Mouse (Mus musculus): ENCODE data around the gene Mymx. TPM values are rescaled to one million over a fixed set of nuclear protein-coding genes. Genes with fewer than 3 reads are reported as not detected.

Mymx gene
- polyA plus RNA-seq, 1 experiment from 2014 or later: not detected

DNA sequence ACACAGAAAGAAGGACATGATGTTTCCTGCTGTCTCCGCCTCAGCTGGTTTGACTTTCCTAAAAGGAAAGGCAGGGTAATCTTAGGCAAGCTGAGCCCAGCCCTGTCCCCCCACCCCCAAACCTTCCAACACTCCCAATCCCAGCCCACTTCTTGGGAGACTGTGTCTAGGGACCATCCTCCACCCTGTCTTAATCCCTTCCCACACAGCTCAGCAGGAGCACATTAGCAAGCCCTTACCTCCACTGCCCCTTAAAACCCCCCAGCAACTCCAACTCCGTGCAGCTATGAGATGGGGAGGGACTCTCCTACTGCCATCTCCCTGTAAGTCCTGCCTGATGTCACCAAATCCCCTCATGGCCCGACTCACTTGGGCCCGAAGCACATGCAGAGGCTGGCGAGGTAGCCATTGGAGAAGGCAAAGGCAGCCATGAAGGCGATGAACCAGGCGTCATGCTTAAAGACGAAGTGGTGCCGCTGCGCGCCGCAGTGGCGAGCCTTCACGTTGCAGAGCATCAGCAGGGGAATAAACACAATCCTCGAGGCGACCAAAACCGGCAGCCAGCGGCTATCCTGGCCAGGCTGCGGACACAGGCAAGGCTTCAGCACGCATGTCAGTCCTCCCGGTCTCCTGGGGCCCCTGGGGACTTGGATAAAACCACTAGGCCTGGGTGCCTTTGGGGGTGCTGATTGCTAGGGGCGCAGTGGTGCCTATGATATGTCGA lies 16.0 kb downstream of the Mymx start:
- Histone ChIP-seq H3K9ac (ENCODE audit: low read depth, low read length) (no peak overlapping the region), H3K27me3 (replicated peaks; ENCODE audit: control insufficient read depth, insufficient read depth, low read length) (no peaks in the 10 kb centered on the region), H3K36me3 (ENCODE audit: control insufficient read depth, insufficient read depth, low read length) (no peaks in the 10 kb centered on the region), H3K27ac (ENCODE audit: low read depth, low read length) (peak overlapping the region; percentile 76), H3K9me3 (ENCODE audit: control insufficient read depth, low read length) (no peaks in the 10 kb centered on the region), H3K4me2 (ENCODE audit: low read length) (no peak overlapping the region), H3K4me3 (ENCODE audit: low read length) (no peak overlapping the region), H3K4me1 (ENCODE audit: control insufficient read depth, insufficient read depth, low read depth, low read length) (peaks cover 14% of the 10 kb centered on the region)
- ATAC-seq: no peak
- WGBS: 69% methylated on average over 23 of the region's 23 CpGs

- WGBS: 23% methylated on average over 14 of the region's 14 CpGs
- Histone ChIP-seq H3K27me3 (replicated peaks; ENCODE audit: control insufficient read depth, insufficient read depth, low read length) (no peaks in the 10 kb centered on the region), H3K27ac (ENCODE audit: low read depth, low read length) (peak overlapping the region; percentile 76), H3K4me2 (ENCODE audit: low read length) (no peak overlapping the region; the same call in 1 of the 2 replicates), H3K4me1 (ENCODE audit: control insufficient read depth, insufficient read depth, low read depth, low read length) (peaks cover 15% of the 10 kb centered on the region), H3K9me3 (ENCODE audit: control insufficient read depth, low read length) (no peaks in the 10 kb centered on the region), H3K36me3 (ENCODE audit: control insufficient read depth, insufficient read depth, low read length) (no peaks in the 10 kb centered on the region), H3K4me3 (ENCODE audit: low read length) (no peak overlapping the region), H3K9ac (ENCODE audit: low read depth, low read length) (peak overlapping the region; percentile 41)
- ATAC-seq: peak; percentile 62
These were observed 16.8 kb downstream of the Mymx start for GRCm38 (mm10) chr17:45584939-45585678.

GRCm38 (mm10) chr17:45584096-45584896 lies 17.6 kb downstream of the Mymx start:
- 35% methylated on average over 12 of the region's 12 CpGs for WGBS
- no peaks in the 10 kb centered on the region for H3K9me3 ChIP-seq (ENCODE audit: control insufficient read depth, low read length)
- H3K27me3 ChIP-seq (replicated peaks; ENCODE audit: control insufficient read depth, insufficient read depth, low read length): no peaks in the 10 kb centered on the region
- peak overlapping the region; percentile 76 for H3K27ac ChIP-seq (ENCODE audit: low read depth, low read length)
- H3K4me3 ChIP-seq (ENCODE audit: low read length): no peak overlapping the region
- H3K4me2 ChIP-seq (ENCODE audit: low read length): no peak overlapping the region; the same call in 1 of the 2 replicates
- no peaks in the 10 kb centered on the region for H3K36me3 ChIP-seq (ENCODE audit: control insufficient read depth, insufficient read depth, low read length)
- H3K4me1 ChIP-seq (ENCODE audit: control insufficient read depth, insufficient read depth, low read depth, low read length): peaks cover 15% of the 10 kb centered on the region
- H3K9ac ChIP-seq (ENCODE audit: low read depth, low read length): peak overlapping the region; percentile 41; the same call in 1 of the 2 replicates
- peak; percentile 85 for ATAC-seq

- ATAC-seq: no peak
- H3K4me1 ChIP-seq (ENCODE audit: control insufficient read depth, insufficient read depth, low read depth, low read length): peaks cover 15% of the 10 kb centered on the region
- no peaks in the 10 kb centered on the region for H3K9me3 ChIP-seq (ENCODE audit: control insufficient read depth, low read length)
- no peaks in the 10 kb centered on the region for H3K36me3 ChIP-seq (ENCODE audit: control insufficient read depth, insufficient read depth, low read length)
- 70% methylated on average over 6 of the region's 6 CpGs for WGBS
- H3K4me3 ChIP-seq (ENCODE audit: low read length): no peak overlapping the region
- H3K27me3 ChIP-seq (replicated peaks; ENCODE audit: control insufficient read depth, insufficient read depth, low read length): no peaks in the 10 kb centered on the region
- no peak overlapping the region for H3K9ac ChIP-seq (ENCODE audit: low read depth, low read length)
- H3K27ac ChIP-seq (ENCODE audit: low read depth, low read length): no peak overlapping the region
- H3K4me2 ChIP-seq (ENCODE audit: low read length): no peak overlapping the region
These were observed 19.1 kb downstream of the Mymx start for GRCm38 (mm10) chr17:45582715-45583355.

DNA sequence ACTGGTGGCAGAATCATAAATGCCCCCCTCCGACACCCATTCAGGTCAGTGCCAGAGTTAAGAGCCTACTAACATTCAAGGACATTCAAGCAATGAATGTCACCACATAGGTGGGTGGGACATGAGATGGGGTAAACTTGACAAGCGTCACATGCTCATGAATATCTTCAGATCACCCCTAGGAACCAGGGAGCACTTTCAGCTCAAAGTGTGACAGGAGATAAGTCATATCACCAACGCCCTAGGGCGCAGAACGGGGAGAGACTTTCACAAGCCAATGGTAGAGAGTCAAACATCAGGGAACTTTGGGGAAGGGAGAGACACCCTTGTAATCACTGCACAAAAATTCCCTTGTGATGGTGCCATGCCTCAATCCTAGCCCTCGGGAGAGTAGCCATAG lies 19.7 kb downstream of the Mymx start:
- Histone ChIP-seq H3K4me3 (ENCODE audit: low read length) (no peak overlapping the region), H3K4me2 (ENCODE audit: low read length) (no peak overlapping the region), H3K9ac (ENCODE audit: low read depth, low read length) (no peak overlapping the region), H3K27ac (ENCODE audit: low read depth, low read length) (no peak overlapping the region), H3K27me3 (replicated peaks; ENCODE audit: control insufficient read depth, insufficient read depth, low read length) (no peaks in the 10 kb centered on the region), H3K4me1 (ENCODE audit: control insufficient read depth, insufficient read depth, low read depth, low read length) (peaks cover 15% of the 10 kb centered on the region), H3K36me3 (ENCODE audit: control insufficient read depth, insufficient read depth, low read length) (no peaks in the 10 kb centered on the region), H3K9me3 (ENCODE audit: control insufficient read depth, low read length) (no peaks in the 10 kb centered on the region)
- no peak for ATAC-seq
- WGBS: 95% methylated on average over 6 of the region's 6 CpGs

DNA sequence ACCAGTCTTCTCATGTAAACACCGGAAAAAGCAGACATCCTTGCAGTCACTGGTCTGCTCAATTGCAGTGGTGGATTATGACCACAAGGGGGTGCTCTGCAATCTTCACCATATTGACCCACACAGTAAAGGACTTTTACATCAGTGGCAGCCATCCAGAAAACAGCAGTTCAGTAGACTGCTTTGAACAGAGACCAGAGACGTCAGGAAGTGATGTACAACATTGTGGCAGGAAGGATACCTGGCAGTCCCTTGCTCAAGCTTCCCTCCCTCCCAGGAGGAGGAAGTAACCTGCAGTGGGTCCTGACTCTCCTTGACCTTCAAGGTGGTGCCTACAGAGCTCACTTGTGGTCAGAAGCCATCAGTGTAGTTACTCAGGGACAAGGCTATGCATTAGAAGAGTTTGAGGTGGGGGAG lies 20.3 kb downstream of the Mymx start:
- Histone ChIP-seq H3K4me3 (ENCODE audit: low read length) (no peak overlapping the region), H3K27me3 (replicated peaks; ENCODE audit: control insufficient read depth, insufficient read depth, low read length) (no peaks in the 10 kb centered on the region), H3K36me3 (ENCODE audit: control insufficient read depth, insufficient read depth, low read length) (no peaks in the 10 kb centered on the region), H3K4me2 (ENCODE audit: low read length) (no peak overlapping the region), H3K9me3 (ENCODE audit: control insufficient read depth, low read length) (no peaks in the 10 kb centered on the region), H3K9ac (ENCODE audit: low read depth, low read length) (no peak overlapping the region), H3K4me1 (ENCODE audit: control insufficient read depth, insufficient read depth, low read depth, low read length) (peaks cover 15% of the 10 kb centered on the region), H3K27ac (ENCODE audit: low read depth, low read length) (no peak overlapping the region)
- ATAC-seq: no peak
- 10% methylated on average over 2 of the region's 2 CpGs for WGBS

- Histone ChIP-seq H3K9ac (ENCODE audit: low read depth, low read length) (no peak overlapping the region), H3K27ac (ENCODE audit: low read depth, low read length) (no peak overlapping the region), H3K27me3 (replicated peaks; ENCODE audit: control insufficient read depth, insufficient read depth, low read length) (no peaks in the 10 kb centered on the region), H3K9me3 (ENCODE audit: control insufficient read depth, low read length) (no peaks in the 10 kb centered on the region), H3K4me2 (ENCODE audit: low read length) (no peak overlapping the region), H3K36me3 (ENCODE audit: control insufficient read depth, insufficient read depth, low read length) (no peaks in the 10 kb centered on the region), H3K4me1 (ENCODE audit: control insufficient read depth, insufficient read depth, low read depth, low read length) (peaks cover 15% of the 10 kb centered on the region), H3K4me3 (ENCODE audit: low read length) (no peak overlapping the region)
- ATAC-seq: no peak
- WGBS: 40% methylated on average over 12 of the region's 12 CpGs
These were observed 20.9 kb downstream of the Mymx start for GRCm38 (mm10) chr17:45580958-45581477.

GRCm38 (mm10) chr17:45579554-45579953 lies 22.3 kb downstream of the Mymx start:
- Histone ChIP-seq H3K4me2 (ENCODE audit: low read length) (no peak overlapping the region), H3K4me1 (ENCODE audit: control insufficient read depth, insufficient read depth, low read depth, low read length) (peaks cover 13% of the 10 kb centered on the region), H3K9ac (ENCODE audit: low read depth, low read length) (no peak overlapping the region), H3K27me3 (replicated peaks; ENCODE audit: control insufficient read depth, insufficient read depth, low read length) (no peaks in the 10 kb centered on the region), H3K27ac (ENCODE audit: low read depth, low read length) (no peak overlapping the region), H3K9me3 (ENCODE audit: control insufficient read depth, low read length) (no peaks in the 10 kb centered on the region), H3K4me3 (ENCODE audit: low read length) (no peak overlapping the region), H3K36me3 (ENCODE audit: control insufficient read depth, insufficient read depth, low read length) (no peaks in the 10 kb centered on the region)
- no peak for ATAC-seq
- WGBS: 88% methylated on average over 4 of the region's 4 CpGs

Data from hindbrain, embryonic 16.5 days (tissue).